Mouse (Mus musculus) ES-E14 (cell line): Measurements from ENCODE around the gene Cnpy4. TPM values are rescaled to one million over a fixed set of nuclear protein-coding genes. Genes with fewer than 3 reads are reported as not detected.

ENCODE experiments used
- DNase-seq: peaks from one replicate; pipeline ENCODE4 v3.0.0-alpha.2; 2013; ENCODE audit warnings: low read depth, low spot score
- H3K27ac ChIP-seq: 2 replicates; pipeline ENCODE4 v1.5.1; 2012; ENCODE audit warnings: low read depth, mild to moderate bottlenecking, low read length, moderate library complexity, mixed read lengths; ENCODE audit not compliant: poor library complexity, insufficient read depth, severe bottlenecking
- H3K36me3 ChIP-seq: 2 replicates; pipeline ENCODE4 v1.6.1; 2012; ENCODE audit warnings: mild to moderate bottlenecking, low read length, moderate library complexity, mixed read lengths; ENCODE audit not compliant: control insufficient read depth, poor library complexity, insufficient read depth, severe bottlenecking
- H3K4me1 ChIP-seq, 2 experiments: fragments of 150-350 bp in 1 of 2; sonication (generic) in 1 of 2; 2 replicates each; pipeline ENCODE4 v1.6.1; 2012; ENCODE audit warnings: low read length in 2 of 2, mild to moderate bottlenecking in 1 of 2, mixed read lengths in 1 of 2; ENCODE audit not compliant: control insufficient read depth in 2 of 2, insufficient read depth in 2 of 2, poor library complexity in 1 of 2
- H3K4me3 ChIP-seq, 2 experiments: fragments of 150-350 bp in 1 of 2; sonication (generic) in 1 of 2; 2 replicates each; pipeline ENCODE4 v1.5.1; 2012; ENCODE audit warnings: low read length in 2 of 2, low read depth in 1 of 2, mild to moderate bottlenecking in 1 of 2, mixed read lengths in 1 of 2; ENCODE audit not compliant: insufficient read depth in 1 of 2, poor library complexity in 1 of 2, severe bottlenecking in 1 of 2
- H3K9ac ChIP-seq: 2 replicates; pipeline ENCODE4 v1.6.1; 2012; ENCODE audit warnings: low read depth, mild to moderate bottlenecking, low read length, mixed read lengths; ENCODE audit not compliant: poor library complexity, insufficient read depth, severe bottlenecking
- H3K9me3 ChIP-seq: fragments of 150-350 bp; sonication (generic); 2 replicates; pipeline ENCODE4 v1.6.1; 2012; ENCODE audit warnings: low read depth, mild to moderate bottlenecking, low read length; ENCODE audit not compliant: control insufficient read depth, insufficient read depth
- CHD2 ChIP-seq: IDR thresholded peaks from 2 replicates; pipeline ENCODE4 v1.6.1; 2014; ENCODE audit warnings: mild to moderate bottlenecking, low read depth, low read length, inconsistent platforms
- HCFC1 ChIP-seq: IDR thresholded peaks from 2 replicates; pipeline ENCODE4 v1.6.1; 2012; ENCODE audit warnings: low read length, inconsistent platforms, borderline replicate concordance; ENCODE audit not compliant: insufficient read depth
- MAFK ChIP-seq: IDR thresholded peaks from 2 replicates; pipeline ENCODE4 v1.6.1; 2014; ENCODE audit warnings: mild to moderate bottlenecking, low read depth, low read length, inconsistent platforms; ENCODE audit not compliant: insufficient read depth
- ZC3H11A ChIP-seq: IDR thresholded peaks from 2 replicates; pipeline ENCODE4 v1.6.1; 2012; ENCODE audit warnings: low read depth, mild to moderate bottlenecking, inconsistent platforms, low read length, borderline replicate concordance
- ZNF384 ChIP-seq: IDR thresholded peaks from 2 replicates; pipeline ENCODE4 v1.6.1; 2012; ENCODE audit warnings: low read depth, low read length, inconsistent platforms
- in situ Hi-C, 2 experiments: fragments of 600-800 bp; cut with MboI; formaldehyde crosslinking; loops; one replicate each; pipeline ENCODE4 v1.15.1; 2025; ENCODE audit warnings: low sequenced_read_pairs in 2 of 2, inconsistent platforms in 1 of 2; ENCODE audit not compliant: unreplicated experiment in 2 of 2
- total RNA-seq: library from RNA; depleted of rRNA; stranded (reverse); fragments of 300-350 nt; gene quantifications from 2 replicates; pipeline ENCODE4 v1.2.3, GENCODE M21; 2012

The Cnpy4 gene
- total RNA-seq, 1 experiment, result 43.5 TPM

- no peak for TF ChIP-seq ZNF384
- no peak for TF ChIP-seq MAFK
- no peak for TF ChIP-seq ZC3H11A
- no peak for TF ChIP-seq HCFC1
- no peak for TF ChIP-seq CHD2
- Histone ChIP-seq H3K27ac (no peak overlapping the region), H3K4me3 (no peak overlapping the region), H3K9ac (no peak overlapping the region; the same call in 1 of the 2 replicates), H3K9me3 (no peaks in the 10 kb centered on the region), H3K4me1 (peaks cover 3 to 7% of the 10 kb centered on the region in 2 experiments; a peak in 2 of 4 replicates), H3K36me3 (peaks cover 42% of the 10 kb centered on the region)
- no peak for DNase-seq
- in situ Hi-C loops, result no loop called here
These were observed 14.1 kb upstream of the Cnpy4 start for GRCm38 (mm10) chr5:138173217-138173616.

- peak; percentile 77 for DNase-seq
- TF ChIP-seq ZC3H11A (no peak), HCFC1 (peak; percentile 99), CHD2 (no peak), ZNF384 (no peak), MAFK (no peak)
- peak overlapping the region; percentile 89 for H3K9ac ChIP-seq
- no peaks in the 10 kb centered on the region for H3K9me3 ChIP-seq
- H3K27ac ChIP-seq, result no peak overlapping the region
- peaks cover 10% of the 10 kb centered on the region for H3K36me3 ChIP-seq
- in situ Hi-C loops, result no loop called here
- peaks cover 0 to 7% of the 10 kb centered on the region in 2 experiments; a peak in 2 of 4 replicates for H3K4me1 ChIP-seq
- H3K4me3 ChIP-seq, result peak overlapping the region; percentile 76 to 85
These were observed 499 bp downstream of the Cnpy4 start for GRCm38 (mm10) chr5:138187661-138188306.

DNA sequence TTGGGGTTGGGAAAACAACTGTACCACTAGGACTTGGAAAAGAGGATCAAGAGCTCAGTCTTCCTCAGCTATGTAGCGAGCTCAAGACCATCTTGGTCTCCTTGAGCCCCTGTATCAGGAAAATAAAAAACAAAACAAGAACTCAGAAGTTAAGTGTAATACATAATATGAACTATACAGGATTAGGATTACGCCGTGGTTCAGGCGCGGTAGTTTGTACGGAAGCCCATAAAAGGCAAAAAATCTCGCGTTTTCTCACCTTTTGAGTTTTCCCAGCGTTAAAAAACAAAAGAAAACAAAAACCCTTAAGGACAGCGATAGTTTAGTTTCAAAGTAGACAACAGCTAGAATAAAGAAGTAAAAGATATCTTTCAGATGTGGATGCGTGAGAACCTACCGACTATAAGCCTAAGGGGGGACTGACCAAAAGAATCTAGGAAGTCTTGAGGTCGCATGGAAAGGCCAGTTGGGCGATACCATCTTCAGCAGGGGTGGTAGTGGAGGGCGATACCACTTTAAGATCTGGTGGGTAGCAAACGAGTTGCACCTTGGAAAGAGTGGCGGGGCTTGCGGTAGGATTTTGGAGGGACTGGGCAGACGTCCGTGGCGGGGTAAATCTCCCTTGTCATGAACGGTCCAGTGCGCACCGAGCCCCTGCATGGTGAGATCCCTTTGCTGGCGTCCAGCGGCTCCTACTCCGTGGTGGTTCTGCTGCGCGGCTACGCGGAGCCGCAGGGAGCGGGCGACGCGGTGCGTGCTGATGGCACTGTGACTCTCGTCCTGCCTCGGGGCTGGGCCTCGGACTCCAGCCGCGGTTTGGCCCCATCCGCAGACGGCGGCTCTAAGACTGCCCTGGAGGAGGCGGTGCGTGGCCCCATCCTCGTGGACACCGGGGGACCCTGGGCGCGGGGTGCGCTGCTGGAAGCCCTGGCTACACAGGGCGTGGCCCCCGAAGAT is 6.8 kb downstream of the Cnpy4 start, which contains the start of gene Mblac1:
Gene Mblac1, plus strand, starts transcription at position 544 of the 957 bp plus-strand sequence.
- peak within 1 kb of the TSS; percentile 75 for H3K9ac ChIP-seq
- no peak within 1 kb of the TSS for H3K27ac ChIP-seq
- in situ Hi-C loops, result no loop called here
- H3K4me3 ChIP-seq, result peak within 1 kb of the TSS; percentile 61 to 73
- peaks cover 5% of the 10 kb centered on the region; the same call in 1 of the 2 replicates for H3K36me3 ChIP-seq
- no peaks in the 10 kb centered on the region for H3K4me1 ChIP-seq
- no peaks in the 10 kb centered on the region for H3K9me3 ChIP-seq
- peak; percentile 88 for DNase-seq
- no peak for TF ChIP-seq ZC3H11A
- TF ChIP-seq HCFC1, result no peak
- TF ChIP-seq ZNF384, result no peak
- no peak for TF ChIP-seq MAFK
- no peak for TF ChIP-seq CHD2

DNA sequence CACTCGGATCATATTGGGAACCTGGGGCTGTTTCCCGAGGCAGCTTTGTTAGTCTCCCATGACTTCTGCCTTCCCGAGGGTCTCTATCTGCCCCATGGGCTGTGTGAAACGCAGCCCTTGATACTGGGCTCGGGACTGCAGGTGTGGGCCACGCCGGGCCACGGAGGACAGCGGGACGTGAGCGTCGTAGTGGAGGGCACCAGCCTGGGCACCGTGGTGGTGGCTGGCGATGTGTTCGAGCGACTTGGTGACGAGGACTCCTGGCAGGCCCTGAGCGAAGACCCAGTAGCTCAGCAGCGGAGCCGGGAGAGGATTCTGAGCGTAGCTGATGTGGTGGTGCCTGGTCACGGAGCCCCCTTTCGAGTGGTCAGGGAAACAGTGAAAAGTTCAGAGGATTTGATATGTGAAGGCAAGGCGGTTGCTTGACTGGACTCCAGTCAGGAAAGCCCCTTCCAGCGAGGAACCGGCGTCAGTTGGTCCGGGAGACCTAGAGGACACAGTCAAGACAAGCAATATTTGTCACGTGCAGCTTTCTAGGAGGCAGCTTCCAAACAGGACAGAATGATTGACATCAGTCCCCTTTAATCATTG is 7.6 kb downstream of the Cnpy4 start:
- no peaks in the 10 kb centered on the region for H3K4me1 ChIP-seq
- in situ Hi-C loops, result no loop called here
- DNase-seq, result no peak
- no peaks in the 10 kb centered on the region for H3K9me3 ChIP-seq
- H3K27ac ChIP-seq, result no peak overlapping the region
- H3K9ac ChIP-seq, result peak overlapping the region; percentile 75
- H3K4me3 ChIP-seq, result peak overlapping the region; percentile 61 to 73
- TF ChIP-seq HCFC1 (no peak), MAFK (no peak), CHD2 (no peak), ZC3H11A (no peak), ZNF384 (no peak)
- H3K36me3 ChIP-seq, result peaks cover 5% of the 10 kb centered on the region; the same call in 1 of the 2 replicates
